Mouse (Mus musculus) c-Kit-positive CD71-positive TER-119-negative erythroid progenitor cells, embryonic 14.5 days (primary cell): Measurements from ENCODE around the gene Mrpl53.
A peak's percentile ranks its signal among the peaks of the same experiment; 100 is the strongest.

Source experiments
- DNase-seq: peaks from one replicate; pipeline ENCODE4 v3.0.0-alpha.2; 2013; ENCODE audit warnings: low read depth

Mrpl53 gene

GRCm38 (mm10) chr6:83095968-83096367, 12.9 kb upstream of the Mrpl53 start:
- DNase-seq = no peak

GRCm38 (mm10) chr6:83098411-83098810, 10.4 kb upstream of the Mrpl53 start:
- no peak for DNase-seq

- peak; percentile 89 for DNase-seq
Measured at GRCm38 (mm10) chr6:83101316-83101687, 7.5 kb upstream of the Mrpl53 start, which contains the start of the genes Ccdc142 and Gm42688. TSS of gene Ccdc142 (plus strand) at chr6:83101601. TSS of gene Gm42688 (plus strand) at chr6:83101617.

GRCm38 (mm10) chr6:83101688-83102556, 6.9 kb upstream of the Mrpl53 start:
- no peak for DNase-seq

GRCm38 (mm10) chr6:83103130-83103650, 5.7 kb upstream of the Mrpl53 start:
- DNase-seq = no peak

- DNase-seq = no peak
Measured at GRCm38 (mm10) chr6:83104158-83104557, 4.7 kb upstream of the Mrpl53 start.

GRCm38 (mm10) chr6:83107566-83108400, 1.1 kb upstream of the Mrpl53 start:
- DNase-seq = peak; percentile 81

- no peak for DNase-seq
Measured at GRCm38 (mm10) chr6:83111510-83112136, 2.8 kb downstream of the Mrpl53 start.

- peak; percentile 84 for DNase-seq
Measured at GRCm38 (mm10) chr6:83115011-83115671, 6.3 kb downstream of the Mrpl53 start, which contains the start of gene Mogs. TSS of gene Mogs (plus strand) at chr6:83115496.

- DNase-seq = no peak
Measured at GRCm38 (mm10) chr6:83115682-83116372, 7.0 kb downstream of the Mrpl53 start.

GRCm38 (mm10) chr6:83116373-83117164, 7.7 kb downstream of the Mrpl53 start:
- DNase-seq = no peak

GRCm38 (mm10) chr6:83117165-83117438, 8.3 kb downstream of the Mrpl53 start:
- no peak for DNase-seq

- DNase-seq = no peak
Measured at GRCm38 (mm10) chr6:83117616-83118015, 8.8 kb downstream of the Mrpl53 start.

- DNase-seq = no peak
Measured at GRCm38 (mm10) chr6:83118369-83118768, 9.5 kb downstream of the Mrpl53 start.

- no peak for DNase-seq
Measured at GRCm38 (mm10) chr6:83118825-83119733, 10.2 kb downstream of the Mrpl53 start.

- no peak for DNase-seq
Measured at GRCm38 (mm10) chr6:83119734-83120051, 10.9 kb downstream of the Mrpl53 start.

GRCm38 (mm10) chr6:83120930-83121862, 12.4 kb downstream of the Mrpl53 start, which contains the start of gene Wbp1:
TSS of gene Wbp1 (minus strand) at chr6:83121559.
- DNase-seq = peak; percentile 98
